Mouse (Mus musculus): ENCODE results near the gene Zfp385a. TPM values are rescaled to one million over a fixed set of nuclear protein-coding genes. Genes with fewer than 3 reads are reported as not detected.
A peak's percentile ranks its signal among the peaks of the same experiment; 100 is the strongest.
"Not testable (repeated sequence)": the region's sequence is repeated elsewhere in the genome, so short reads cannot be mapped to it uniquely, and the experiment has no call there.

The Zfp385a gene
- polyA plus RNA-seq, 1 experiment from 2014 or later, result 19.2 TPM

DNA sequence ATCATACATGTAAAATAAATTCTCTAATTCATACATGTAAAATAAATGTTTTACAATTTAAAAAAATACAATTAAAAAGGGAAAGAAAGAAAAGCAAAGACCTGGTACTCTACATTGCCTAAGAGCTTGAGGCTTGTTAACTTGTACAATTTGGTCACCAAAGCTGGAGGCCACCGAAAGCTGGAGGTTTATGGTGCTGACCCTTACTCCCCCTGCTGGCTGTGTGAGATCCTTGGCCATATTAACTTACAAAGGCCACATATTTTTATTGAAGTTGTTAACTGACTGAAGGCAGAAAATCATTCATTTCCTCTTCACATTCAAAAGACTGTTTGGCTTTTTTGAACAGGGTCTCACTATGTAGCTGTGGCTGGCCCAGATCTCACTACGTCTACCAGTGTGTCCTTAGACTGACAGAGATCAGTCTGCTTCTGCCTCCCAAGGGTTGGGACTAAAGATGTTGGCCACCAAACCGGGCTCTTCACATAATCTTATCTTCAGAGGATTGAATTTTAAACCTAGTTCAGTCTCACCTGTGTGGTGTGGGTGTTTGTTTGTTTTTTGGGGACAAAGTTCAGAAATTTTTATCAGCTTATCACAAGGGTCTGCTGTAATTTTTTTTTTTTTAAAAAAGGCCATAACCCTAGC is 59.0 kb downstream of the Zfp385a start:
- Histone ChIP-seq H3K9me3 (ENCODE audit: control insufficient read depth, low read length) (no peaks in the 10 kb centered on the region), H3K4me2 (ENCODE audit: low read depth, severe bottlenecking) (no peak overlapping the region), H3K27ac (replicated peaks; ENCODE audit: low read depth, low read length) (no peak overlapping the region), H3K4me3 (ENCODE audit: low read depth, low read length) (no peak overlapping the region), H3K36me3 (ENCODE audit: control insufficient read depth, insufficient read depth, low read length) (no peaks in the 10 kb centered on the region), H3K9ac (ENCODE audit: low read length) (no peak overlapping the region), H3K4me1 (ENCODE audit: control insufficient read depth, insufficient read depth, low read length) (peaks cover 7% of the 10 kb centered on the region), H3K27me3 (ENCODE audit: control insufficient read depth, insufficient read depth, low read length) (no peaks in the 10 kb centered on the region)
- ATAC-seq (ENCODE audit: insufficient number of reproducible peaks, low FRiP score, low TSS enrichment, low read depth), result no peak
- 62% methylated on average over 3 of the region's 3 CpGs for WGBS
- peak; percentile 72 for DNase-seq (ENCODE audit: low spot score)

DNA sequence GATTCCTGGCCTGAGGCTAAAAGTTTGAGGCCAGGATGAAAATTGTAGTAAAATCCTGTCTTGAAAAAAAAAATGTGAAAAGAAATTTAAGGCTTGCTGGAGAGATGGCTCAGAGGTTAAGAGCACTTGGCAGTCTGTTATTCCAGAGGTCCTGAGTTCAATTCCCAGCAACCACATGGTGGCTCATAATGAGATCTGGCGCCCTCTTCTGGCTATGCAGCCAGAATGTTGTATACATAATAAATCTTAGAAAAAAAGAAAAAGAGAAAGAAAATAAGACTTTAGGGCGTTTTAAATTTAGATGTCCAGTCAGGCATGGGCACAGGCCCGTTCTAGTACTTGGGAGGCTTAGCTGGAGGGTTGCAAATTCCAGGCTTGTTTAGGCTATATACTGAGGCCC is 60.1 kb downstream of the Zfp385a start:
- Histone ChIP-seq H3K36me3 (ENCODE audit: control insufficient read depth, insufficient read depth, low read length) (no peaks in the 10 kb centered on the region), H3K9ac (ENCODE audit: low read length) (no peak overlapping the region), H3K27ac (replicated peaks; ENCODE audit: low read depth, low read length) (no peak overlapping the region), H3K9me3 (ENCODE audit: control insufficient read depth, low read length) (no peaks in the 10 kb centered on the region), H3K27me3 (ENCODE audit: control insufficient read depth, insufficient read depth, low read length) (no peaks in the 10 kb centered on the region), H3K4me3 (ENCODE audit: low read depth, low read length) (no peak overlapping the region), H3K4me2 (ENCODE audit: low read depth, severe bottlenecking) (no peak overlapping the region), H3K4me1 (ENCODE audit: control insufficient read depth, insufficient read depth, low read length) (no peaks in the 10 kb centered on the region; the same call in 1 of the 2 replicates)
- ATAC-seq (ENCODE audit: insufficient number of reproducible peaks, low FRiP score, low TSS enrichment, low read depth) (no peak), DNase-seq (ENCODE audit: low spot score) (peak; percentile 55)
- 62% methylated on average over 3 of the region's 3 CpGs for WGBS

DNA sequence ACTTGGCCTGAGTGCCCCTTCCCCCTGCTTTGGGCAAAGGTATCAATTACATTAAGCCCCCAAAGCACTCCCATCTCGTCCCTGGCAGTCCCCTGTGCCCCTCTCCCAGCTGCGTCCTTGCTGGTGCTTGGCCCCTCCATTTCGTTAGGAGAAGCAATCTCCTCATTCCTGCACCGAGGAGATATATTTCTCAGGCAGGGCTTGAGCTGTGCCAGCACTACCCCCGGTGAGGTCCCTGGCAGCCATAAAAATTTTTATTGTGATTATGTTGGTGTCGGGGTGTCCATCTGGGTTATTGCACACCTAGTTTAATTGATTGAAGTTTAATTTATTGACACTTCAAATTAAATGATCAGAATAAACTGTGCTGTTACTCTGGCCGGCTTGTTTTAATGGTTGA is 61.9 kb downstream of the Zfp385a start:
- H3K4me3 ChIP-seq (ENCODE audit: low read depth, low read length), result no peak overlapping the region
- H3K4me1 ChIP-seq (ENCODE audit: control insufficient read depth, insufficient read depth, low read length), result peaks cover 3% of the 10 kb centered on the region
- no peak overlapping the region for H3K4me2 ChIP-seq (ENCODE audit: low read depth, severe bottlenecking)
- DNase-seq (ENCODE audit: low spot score), result no peak
- no peak overlapping the region for H3K27ac ChIP-seq (replicated peaks; ENCODE audit: low read depth, low read length)
- H3K9me3 ChIP-seq (ENCODE audit: control insufficient read depth, low read length), result no peaks in the 10 kb centered on the region
- no peak overlapping the region for H3K9ac ChIP-seq (ENCODE audit: low read length)
- H3K27me3 ChIP-seq (ENCODE audit: control insufficient read depth, insufficient read depth, low read length), result no peaks in the 10 kb centered on the region
- H3K36me3 ChIP-seq (ENCODE audit: control insufficient read depth, insufficient read depth, low read length), result no peaks in the 10 kb centered on the region
- no peak for ATAC-seq (ENCODE audit: insufficient number of reproducible peaks, low FRiP score, low TSS enrichment, low read depth)
- WGBS, result 32% methylated on average over 7 of the region's 7 CpGs

DNA sequence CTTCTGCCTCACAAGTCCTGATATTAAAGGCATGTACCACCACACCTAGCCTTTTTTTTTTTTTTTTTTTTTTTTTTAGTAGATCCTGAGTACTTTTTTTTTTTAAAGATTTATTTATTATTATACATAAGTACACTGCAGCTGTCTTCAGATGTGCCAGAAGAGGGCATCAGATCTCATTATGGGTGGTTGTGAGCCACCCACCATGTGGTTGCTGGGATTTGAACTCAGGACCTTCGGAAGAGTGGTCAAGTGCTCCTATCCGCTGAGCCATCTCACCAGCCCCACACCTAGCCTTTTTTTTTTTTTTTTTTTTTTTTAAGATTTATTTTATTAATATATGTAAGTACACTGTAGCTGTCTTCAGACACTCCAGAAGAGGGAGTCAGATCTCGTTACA is 64.0 kb downstream of the Zfp385a start:
- H3K4me2 ChIP-seq (ENCODE audit: low read depth, severe bottlenecking); H3K36me3 ChIP-seq (ENCODE audit: control insufficient read depth, insufficient read depth, low read length); H3K27ac ChIP-seq (replicated peaks; ENCODE audit: low read depth, low read length); ATAC-seq (ENCODE audit: insufficient number of reproducible peaks, low FRiP score, low TSS enrichment, low read depth); H3K4me3 ChIP-seq (ENCODE audit: low read depth, low read length); DNase-seq (ENCODE audit: low spot score); H3K27me3 ChIP-seq (ENCODE audit: control insufficient read depth, insufficient read depth, low read length); H3K4me1 ChIP-seq (ENCODE audit: control insufficient read depth, insufficient read depth, low read length); H3K9me3 ChIP-seq (ENCODE audit: control insufficient read depth, low read length); H3K9ac ChIP-seq (ENCODE audit: low read length): not testable (repeated sequence)
- WGBS, result 98% methylated on average over 3 of the region's 3 CpGs

DNA sequence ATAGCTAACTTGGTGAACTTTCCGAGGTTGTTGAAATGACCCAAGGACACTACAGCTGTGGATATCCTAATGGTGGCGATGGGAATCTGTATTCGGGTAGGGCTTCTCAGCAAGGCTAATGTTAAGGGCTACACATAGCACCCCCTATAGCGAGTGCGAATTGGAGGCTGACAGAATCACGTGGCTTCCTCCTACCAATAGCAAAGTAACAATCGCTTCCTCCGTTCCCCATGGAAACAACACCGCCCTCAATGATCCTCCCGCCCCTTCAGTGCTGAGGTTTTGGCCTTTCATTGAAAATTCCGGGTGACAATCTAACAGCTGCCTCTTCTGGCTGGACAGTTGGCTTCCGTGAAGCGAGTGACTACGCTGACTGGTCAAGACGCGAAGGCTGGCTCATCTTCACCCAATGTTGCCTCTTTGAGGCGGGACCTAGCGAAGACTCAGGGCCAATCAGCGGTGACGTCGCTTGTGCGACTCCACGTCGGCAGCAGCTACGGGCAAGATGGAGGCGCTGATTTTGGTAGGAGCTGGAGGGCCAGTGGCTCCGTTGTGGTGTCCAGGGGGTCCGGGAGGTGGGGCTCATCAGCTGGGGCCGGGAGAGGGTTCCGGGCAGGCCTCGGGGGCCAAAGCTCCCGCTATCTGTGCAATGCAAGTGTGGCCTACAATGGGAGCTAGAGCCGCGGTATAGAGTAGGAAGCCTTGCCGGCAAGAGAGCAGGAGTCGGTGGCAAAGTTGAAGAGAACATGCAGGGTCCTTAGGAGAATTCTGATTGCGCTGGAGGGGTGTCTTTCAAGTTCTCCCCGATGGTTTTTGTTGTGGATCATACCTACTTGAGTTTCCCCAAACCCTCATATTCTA is 67.2 kb downstream of the Zfp385a start, which contains the start of gene Copz1:
Gene Copz1, plus strand, starts transcription at position 296 of the 861 bp plus-strand sequence.
- Histone ChIP-seq H3K27ac (replicated peaks; ENCODE audit: low read depth, low read length) (0 out of 2 replicates have a peak within 1 kb of the TSS, but pooled peaks have one; percentile 45), H3K4me2 (ENCODE audit: low read depth, severe bottlenecking) (peak within 1 kb of the TSS; percentile 61), H3K36me3 (ENCODE audit: control insufficient read depth, insufficient read depth, low read length) (no peaks in the 10 kb centered on the region), H3K9ac (ENCODE audit: low read length) (peak within 1 kb of the TSS; percentile 79), H3K4me3 (ENCODE audit: low read depth, low read length) (peak within 1 kb of the TSS; percentile 71), H3K4me1 (ENCODE audit: control insufficient read depth, insufficient read depth, low read length) (peaks cover 3% of the 10 kb centered on the region; the same call in 1 of the 2 replicates), H3K9me3 (ENCODE audit: control insufficient read depth, low read length) (no peaks in the 10 kb centered on the region), H3K27me3 (ENCODE audit: control insufficient read depth, insufficient read depth, low read length) (no peaks in the 10 kb centered on the region)
- ATAC-seq (ENCODE audit: insufficient number of reproducible peaks, low FRiP score, low TSS enrichment, low read depth) (peak; percentile 99), DNase-seq (ENCODE audit: low spot score) (peak; percentile 93)
- under 1% methylated on average over 38 of the region's 38 CpGs for WGBS

DNA sequence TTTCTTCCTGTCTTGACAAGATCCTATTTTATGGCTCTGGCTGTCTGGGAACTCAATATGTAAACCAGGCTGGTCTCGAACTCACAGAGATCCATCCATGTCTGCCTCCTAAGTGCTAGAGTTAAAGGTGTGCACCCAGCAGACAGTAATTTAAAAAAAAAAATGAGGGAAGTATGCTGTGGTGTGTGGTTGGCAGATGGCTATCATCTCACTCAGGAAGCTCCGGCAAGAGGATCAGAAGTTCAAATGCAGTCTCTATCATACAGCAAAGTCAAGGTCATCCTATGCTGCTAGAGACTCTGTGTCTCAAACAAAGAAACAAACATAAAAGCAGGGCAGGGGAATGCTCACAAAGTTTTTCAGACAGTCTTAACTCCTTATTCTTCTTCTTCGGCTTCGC is 71.0 kb downstream of the Zfp385a start:
- Histone ChIP-seq H3K4me3 (ENCODE audit: low read depth, low read length) (no peak overlapping the region), H3K4me1 (ENCODE audit: control insufficient read depth, insufficient read depth, low read length) (peaks cover 3% of the 10 kb centered on the region; the same call in 1 of the 2 replicates), H3K27ac (replicated peaks; ENCODE audit: low read depth, low read length) (no peak overlapping the region), H3K4me2 (ENCODE audit: low read depth, severe bottlenecking) (no peak overlapping the region), H3K36me3 (ENCODE audit: control insufficient read depth, insufficient read depth, low read length) (no peaks in the 10 kb centered on the region), H3K9ac (ENCODE audit: low read length) (no peak overlapping the region), H3K9me3 (ENCODE audit: control insufficient read depth, low read length) (no peaks in the 10 kb centered on the region), H3K27me3 (ENCODE audit: control insufficient read depth, insufficient read depth, low read length) (no peaks in the 10 kb centered on the region)
- WGBS, result 86% methylated on average over 4 of the region's 4 CpGs
- ATAC-seq (ENCODE audit: insufficient number of reproducible peaks, low FRiP score, low TSS enrichment, low read depth) (no peak), DNase-seq (ENCODE audit: low spot score) (no peak)

DNA sequence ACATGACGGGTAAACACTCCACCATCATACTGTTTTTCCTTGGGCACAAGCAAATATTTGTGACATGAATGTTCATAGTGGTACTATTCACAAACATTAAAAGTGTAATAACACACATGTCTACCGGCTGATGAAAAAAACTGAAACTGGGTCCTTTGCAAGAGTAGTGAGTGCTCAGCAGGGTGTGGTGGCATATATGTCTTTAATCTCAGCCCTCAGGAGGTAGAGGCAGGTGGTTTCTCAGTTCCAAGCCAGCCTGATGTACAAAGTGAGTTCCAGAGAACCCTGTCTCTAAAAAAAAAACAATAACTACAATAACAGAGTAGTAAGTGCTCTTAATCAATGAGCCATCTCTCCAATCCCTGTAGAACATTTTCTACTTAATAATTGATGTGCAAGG is 75.1 kb downstream of the Zfp385a start:
- H3K4me3 ChIP-seq (ENCODE audit: low read depth, low read length), result no peak overlapping the region
- no peak overlapping the region for H3K27ac ChIP-seq (replicated peaks; ENCODE audit: low read depth, low read length)
- H3K27me3 ChIP-seq (ENCODE audit: control insufficient read depth, insufficient read depth, low read length), result no peaks in the 10 kb centered on the region
- H3K4me1 ChIP-seq (ENCODE audit: control insufficient read depth, insufficient read depth, low read length), result no peaks in the 10 kb centered on the region
- no peak for ATAC-seq (ENCODE audit: insufficient number of reproducible peaks, low FRiP score, low TSS enrichment, low read depth)
- H3K36me3 ChIP-seq (ENCODE audit: control insufficient read depth, insufficient read depth, low read length), result no peaks in the 10 kb centered on the region
- DNase-seq (ENCODE audit: low spot score), result no peak
- H3K9me3 ChIP-seq (ENCODE audit: control insufficient read depth, low read length), result no peaks in the 10 kb centered on the region
- H3K9ac ChIP-seq (ENCODE audit: low read length), result no peak overlapping the region
- WGBS, result 90% methylated on average over 2 of the region's 2 CpGs
- no peak overlapping the region for H3K4me2 ChIP-seq (ENCODE audit: low read depth, severe bottlenecking)
